Mouse (Mus musculus) C2C12 (cell line): ENCODE measurements around the gene Map3k5. TPM values are rescaled to one million over a fixed set of nuclear protein-coding genes. Genes with fewer than 3 reads are reported as not detected.
A peak's percentile ranks its signal among the peaks of the same experiment; 100 is the strongest.

Source experiments
- H3K27me3 ChIP-seq: one replicate; pipeline ENCODE4 v1.6.1; 2011; ENCODE audit not compliant: control insufficient read depth, insufficient read depth, insufficient read length
- H3K36me3 ChIP-seq: one replicate; pipeline ENCODE4 v1.6.1; 2011; ENCODE audit not compliant: control insufficient read depth, insufficient read depth
- H3K4me3 ChIP-seq: one replicate; pipeline ENCODE4 v1.5.1; 2011; ENCODE audit warnings: mild to moderate bottlenecking, control low read depth; ENCODE audit not compliant: poor library complexity, insufficient read depth, severe bottlenecking
- H3K79me2 ChIP-seq: one replicate; pipeline ENCODE4 v1.6.1; 2011; ENCODE audit not compliant: control insufficient read depth, insufficient read depth
- H3K79me3 ChIP-seq: one replicate; pipeline ENCODE4 v1.6.1; 2011; ENCODE audit warnings: low read depth, control low read depth
- H3ac ChIP-seq: one replicate; pipeline ENCODE3; 2011; ENCODE audit warnings: low read depth; ENCODE audit not compliant: control insufficient read depth, insufficient read length
- CEBPB ChIP-seq: IDR thresholded peaks from one replicate; pipeline ENCODE4 v1.6.1; 2011; ENCODE audit warnings: low read depth, mild to moderate bottlenecking, control low read depth, moderate library complexity
- CTCF ChIP-seq: IDR thresholded peaks from one replicate; pipeline ENCODE4 v1.5.1; 2011; ENCODE audit not compliant: control insufficient read depth, insufficient read depth, insufficient read length
- FOSL1 ChIP-seq: IDR thresholded peaks from one replicate; pipeline ENCODE4 v1.8.0; 2011; ENCODE audit warnings: mild to moderate bottlenecking, low read length; ENCODE audit not compliant: poor library complexity, insufficient read depth, severe bottlenecking
- MAX ChIP-seq: IDR thresholded peaks from one replicate; pipeline ENCODE4 v1.6.1; 2011; ENCODE audit warnings: mild to moderate bottlenecking, control low read depth
- MYOD1 ChIP-seq: IDR thresholded peaks from one replicate; pipeline ENCODE4 v1.6.1; 2011; ENCODE audit warnings: low read depth; ENCODE audit not compliant: control insufficient read depth, insufficient read length
- MYOG ChIP-seq: IDR thresholded peaks from one replicate; pipeline ENCODE4 v1.6.1; 2011; ENCODE audit not compliant: control insufficient read depth, insufficient read length; ENCODE audit errors: extremely low read depth
- USF1 ChIP-seq: IDR thresholded peaks from one replicate; pipeline ENCODE4 v1.6.1; 2011; ENCODE audit warnings: low read depth, mild to moderate bottlenecking, control low read depth, moderate library complexity
- polyA plus RNA-seq: library from polyadenylated mRNA; unstranded; fragments of >200 nt; fragmentation: generic; extraction: Trizol; gene quantifications from one replicate; pipeline ENCODE4 v1.2.1, GENCODE M21; 2012; ENCODE audit warnings: missing spikeins

The Map3k5 gene
- polyA plus RNA-seq, 1 experiment: 0.55 TPM

GRCm38 (mm10) chr10:19900191-19900590 is 34.1 kb upstream of the Map3k5 start:
- no peaks in the 10 kb centered on the region for H3K36me3 ChIP-seq
- TF ChIP-seq FOSL1 (no peak), CTCF (no peak), USF1 (no peak), MYOG (no peak), MYOD1 (no peak), CEBPB (no peak), MAX (no peak)
- H3K79me2 ChIP-seq: no peaks in the 10 kb centered on the region

GRCm38 (mm10) chr10:19901992-19902391 is 32.3 kb upstream of the Map3k5 start:
- no peaks in the 10 kb centered on the region for H3K27me3 ChIP-seq
- H3K79me2 ChIP-seq: no peaks in the 10 kb centered on the region
- no peak for TF ChIP-seq MAX
- TF ChIP-seq MYOG: no peak
- no peak for TF ChIP-seq USF1
- TF ChIP-seq CEBPB: no peak
- TF ChIP-seq MYOD1: no peak
- TF ChIP-seq CTCF: no peak
- TF ChIP-seq FOSL1: no peak
- H3ac ChIP-seq: no peak overlapping the region
- H3K4me3 ChIP-seq: no peak overlapping the region
- H3K36me3 ChIP-seq: no peaks in the 10 kb centered on the region
- no peaks in the 10 kb centered on the region for H3K79me3 ChIP-seq

More at GRCm38 (mm10) chr10:19900191-19900590, 34.1 kb upstream of the Map3k5 start:
- Histone ChIP-seq H3ac (no peak overlapping the region), H3K79me3 (no peaks in the 10 kb centered on the region), H3K27me3 (no peaks in the 10 kb centered on the region), H3K4me3 (no peak overlapping the region)

GRCm38 (mm10) chr10:19904077-19904820 is 30.0 kb upstream of the Map3k5 start:
- Histone ChIP-seq H3K4me3 (no peak overlapping the region), H3ac (no peak overlapping the region), H3K79me3 (no peaks in the 10 kb centered on the region), H3K79me2 (no peaks in the 10 kb centered on the region), H3K36me3 (no peaks in the 10 kb centered on the region), H3K27me3 (no peaks in the 10 kb centered on the region)
- no peak for TF ChIP-seq CTCF
- TF ChIP-seq CEBPB: no peak
- no peak for TF ChIP-seq USF1

- H3K4me3 ChIP-seq: peak within 1 kb of the TSS; percentile 35
- no peaks in the 10 kb centered on the region for H3K36me3 ChIP-seq
- no peaks in the 10 kb centered on the region for H3K79me3 ChIP-seq
- H3K27me3 ChIP-seq: peaks cover 4% of the 10 kb centered on the region
- H3K79me2 ChIP-seq: no peaks in the 10 kb centered on the region
- no peak for TF ChIP-seq MYOG
- TF ChIP-seq CEBPB: no peak
- peak; percentile 98 for TF ChIP-seq CTCF
- no peak for TF ChIP-seq FOSL1
- no peak for TF ChIP-seq USF1
- H3ac ChIP-seq: peak within 1 kb of the TSS; percentile 93
Observed at GRCm38 (mm10) chr10:19907246-19907804, 26.9 kb upstream of the Map3k5 start, which contains the start of gene Pex7. Pex7 (minus strand) TSS chr10:19907689.

GRCm38 (mm10) chr10:19908076-19908475 is 26.2 kb upstream of the Map3k5 start:
- H3ac ChIP-seq: no peak overlapping the region
- no peaks in the 10 kb centered on the region for H3K79me3 ChIP-seq
- H3K4me3 ChIP-seq: no peak overlapping the region
- H3K27me3 ChIP-seq: peaks cover 7% of the 10 kb centered on the region
- no peaks in the 10 kb centered on the region for H3K36me3 ChIP-seq
- H3K79me2 ChIP-seq: no peaks in the 10 kb centered on the region
- TF ChIP-seq MAX: no peak
- TF ChIP-seq MYOD1: no peak
- TF ChIP-seq CTCF: no peak
- TF ChIP-seq FOSL1: no peak
- TF ChIP-seq USF1: no peak
- no peak for TF ChIP-seq CEBPB
- TF ChIP-seq MYOG: no peak

GRCm38 (mm10) chr10:19910516-19910915 is 23.8 kb upstream of the Map3k5 start:
- Histone ChIP-seq H3K27me3 (peaks cover 12% of the 10 kb centered on the region), H3K79me2 (no peaks in the 10 kb centered on the region), H3ac (no peak overlapping the region), H3K36me3 (no peaks in the 10 kb centered on the region), H3K79me3 (no peaks in the 10 kb centered on the region), H3K4me3 (no peak overlapping the region)
- TF ChIP-seq CTCF (no peak), MYOG (no peak), USF1 (no peak), MYOD1 (no peak), CEBPB (no peak), FOSL1 (no peak), MAX (no peak)
